Mouse (Mus musculus) embryonic facial prominence, embryonic 11.5 days (tissue): ENCODE data around the gene Tcf3. TPM values are rescaled to one million over a fixed set of nuclear protein-coding genes. Genes with fewer than 3 reads are reported as not detected.

Experiments used
- ATAC-seq: fragments of 200-750 bp; cut with Nextera tagmentation; replicated peaks from 2 replicates; pipeline ENCODE4 v1.8.0; 2017; ENCODE audit warnings: low read depth; ENCODE audit not compliant: insufficient number of reproducible peaks, low FRiP score, low TSS enrichment
- DNase-seq: peaks from one replicate; pipeline ENCODE4 v3.0.0-alpha.2; 2015; ENCODE audit warnings: low spot score
- H3K27ac ChIP-seq: fragments of 300-500 bp; sonication (generic); replicated peaks from 2 replicates; pipeline ENCODE4 v1.5.1; 2014; ENCODE audit warnings: mild to moderate bottlenecking, low read depth, low read length, control low read depth
- H3K27me3 ChIP-seq: fragments of 300-500 bp; sonication (generic); 2 replicates; pipeline ENCODE4 v1.6.1; 2014; ENCODE audit warnings: mild to moderate bottlenecking, low read length, moderate library complexity, mixed read lengths; ENCODE audit not compliant: control insufficient read depth, insufficient read depth
- H3K36me3 ChIP-seq: fragments of 300-500 bp; sonication (generic); replicated peaks from 2 replicates; pipeline ENCODE4 v1.6.1; 2014; ENCODE audit warnings: low read depth, mild to moderate bottlenecking, low read length, moderate library complexity, mixed read lengths; ENCODE audit not compliant: control insufficient read depth, insufficient read depth
- H3K4me1 ChIP-seq: fragments of 300-500 bp; sonication (generic); 2 replicates; pipeline ENCODE4 v1.6.1; 2014; ENCODE audit warnings: low read length, mixed read lengths; ENCODE audit not compliant: control insufficient read depth, insufficient read depth
- H3K4me2 ChIP-seq: fragments of 300-500 bp; sonication (generic); 2 replicates; pipeline ENCODE4 v1.6.1; 2014; ENCODE audit warnings: low read depth, mild to moderate bottlenecking, control low read depth, low read length, moderate library complexity
- H3K4me3 ChIP-seq: fragments of 300-500 bp; sonication (generic); 2 replicates; pipeline ENCODE4 v1.5.1; 2014; ENCODE audit warnings: low read depth, low read length, control low read depth
- H3K9ac ChIP-seq: fragments of 300-500 bp; sonication (generic); replicated peaks from 2 replicates; pipeline ENCODE4 v1.6.1; 2014; ENCODE audit warnings: mild to moderate bottlenecking, control low read depth, low read length
- H3K9me3 ChIP-seq: fragments of 300-500 bp; sonication (generic); replicated peaks from 2 replicates; pipeline ENCODE4 v1.6.1; 2016; ENCODE audit warnings: mild to moderate bottlenecking, low read length, inconsistent platforms, mixed read lengths; ENCODE audit not compliant: control insufficient read depth
- WGBS: fragments of 180-500 bp; shearing (Covaris S2); extraction: QIAGEN DNeasy Blood & Tissue Kit; methylation state at CpG from one replicate; pipeline ENCODE4 v1.1.7; 2014; 5-methylcytosine and 5-hydroxymethylcytosine counted together
- microRNA-seq: library from miRNA; unstranded; fragments of <30 nt; microRNA quantifications from one replicate; pipeline ENCODE4, GENCODE M21; 2016; ENCODE audit warnings: borderline number of aligned reads
- polyA plus RNA-seq: library from polyadenylated mRNA; unstranded; fragments of >200 nt; fragmentation: Nextera tagmentation; extraction: Ambion mirVana; gene quantifications from 2 replicates; pipeline ENCODE4 v1.2.1, GENCODE M21; 2014

The Tcf3 gene
- polyA plus RNA-seq, 1 experiment from 2014 or later = 174 TPM

- no peak overlapping the region for H3K27ac ChIP-seq
- WGBS = 58% methylated on average over 6 of the region's 6 CpGs
- H3K9ac ChIP-seq = no peak overlapping the region
- H3K9me3 ChIP-seq = no peaks in the 10 kb centered on the region
- no peaks in the 10 kb centered on the region for H3K36me3 ChIP-seq
- H3K4me2 ChIP-seq = no peak overlapping the region
- peaks cover 7% of the 10 kb centered on the region for H3K27me3 ChIP-seq
- ATAC-seq = no peak
- H3K4me1 ChIP-seq = no peaks in the 10 kb centered on the region
- DNase-seq = no peak
- no peak overlapping the region for H3K4me3 ChIP-seq
Measured at GRCm38 (mm10) chr10:80365736-80366135, 67.7 kb downstream of the Tcf3 start.

GRCm38 (mm10) chr10:80363734-80364133 lies 69.7 kb downstream of the Tcf3 start:
- peaks cover 13% of the 10 kb centered on the region for H3K27me3 ChIP-seq
- no peak for DNase-seq
- no peak overlapping the region for H3K4me2 ChIP-seq
- H3K9ac ChIP-seq = no peak overlapping the region
- H3K36me3 ChIP-seq = no peaks in the 10 kb centered on the region
- WGBS = 38% methylated on average over 6 of the region's 6 CpGs
- H3K4me3 ChIP-seq = no peak overlapping the region
- H3K27ac ChIP-seq = no peak overlapping the region
- ATAC-seq = no peak
- no peaks in the 10 kb centered on the region for H3K4me1 ChIP-seq
- H3K9me3 ChIP-seq = no peaks in the 10 kb centered on the region; the same call in 1 of the 2 replicates

Small RNAs within 50 kb of the gene (microRNA-seq; reads per million reads assigned to microRNA genes)
- gene Gm22721 = not detected

Other genes starting within 250 kb of the Tcf3 start
- 75.1 and 94.3 TPM in 2 replicates for gene Mum1, start 207.2 kb downstream of the Tcf3 start, polyA plus RNA-seq
- gene Ndufs7, start 184.5 kb downstream of the Tcf3 start, polyA plus RNA-seq = 221 and 253 TPM in 2 replicates
- 21.9 and 22.4 TPM in 2 replicates for gene Gamt, start 172.6 kb downstream of the Tcf3 start, polyA plus RNA-seq
- gene Dazap1, start 172.2 kb downstream of the Tcf3 start, polyA plus RNA-seq = 40.9 and 44.7 TPM in 2 replicates
- gene Rps15, start 141.2 kb downstream of the Tcf3 start, polyA plus RNA-seq = 886 and 948 TPM in 2 replicates
- gene Apc2, start 137.7 kb downstream of the Tcf3 start, polyA plus RNA-seq = 11.0 and 15.8 TPM in 2 replicates
- 36.5 and 41.6 TPM in 2 replicates for gene 2310011J03Rik, start 113.1 kb downstream of the Tcf3 start, polyA plus RNA-seq
- gene Pcsk4, start 104.1 kb downstream of the Tcf3 start, polyA plus RNA-seq = 1.6 and 2.9 TPM in 2 replicates
- 4.3 and 4.5 TPM in 2 replicates for gene Reep6, start 103.7 kb downstream of the Tcf3 start, polyA plus RNA-seq
- gene Adamtsl5, start 85.2 kb downstream of the Tcf3 start, polyA plus RNA-seq = 0.14 and 0.88 TPM in 2 replicates
- 0.26 and 0.52 TPM in 2 replicates for gene Plk5, start 77.2 kb downstream of the Tcf3 start, polyA plus RNA-seq
- 10.3 and 12.9 TPM in 2 replicates for gene Mex3d, start 46.0 kb downstream of the Tcf3 start, polyA plus RNA-seq
- 241 and 259 TPM in 2 replicates for gene Mbd3, start 34.1 kb downstream of the Tcf3 start, polyA plus RNA-seq
- gene Uqcr11, start 26.8 kb downstream of the Tcf3 start, polyA plus RNA-seq = 377 and 460 TPM in 2 replicates
- gene Onecut3, start 61.2 kb upstream of the Tcf3 start, polyA plus RNA-seq = 0.22 and 0.43 TPM in 2 replicates
- 0.28 and 0.36 TPM in 2 replicates for gene Atp8b3, start 105.5 kb upstream of the Tcf3 start, polyA plus RNA-seq
- gene Rexo1, start 127.9 kb upstream of the Tcf3 start, polyA plus RNA-seq = 17.1 and 20.6 TPM in 2 replicates
- 4.5 and 5.5 TPM in 2 replicates for gene Klf16, start 143.7 kb upstream of the Tcf3 start, polyA plus RNA-seq
- gene Abhd17a, start 156.7 kb upstream of the Tcf3 start, polyA plus RNA-seq = 94.8 and 111 TPM in 2 replicates
- gene Scamp4, start 169.2 kb upstream of the Tcf3 start, polyA plus RNA-seq = 62.4 and 64.9 TPM in 2 replicates
- 5.7 and 5.8 TPM in 2 replicates for gene Adat3, start 169.2 kb upstream of the Tcf3 start, polyA plus RNA-seq
- 1.4 and 1.5 TPM in 2 replicates for gene Gm49322, start 172.4 kb upstream of the Tcf3 start, polyA plus RNA-seq
- gene Csnk1g2, start 189.2 kb upstream of the Tcf3 start, polyA plus RNA-seq = 93.4 and 97.9 TPM in 2 replicates
- gene Btbd2, start 223.4 kb upstream of the Tcf3 start, polyA plus RNA-seq = 53.5 and 56.3 TPM in 2 replicates
- gene Mknk2, start 244.5 kb upstream of the Tcf3 start, polyA plus RNA-seq = 63.7 and 67.0 TPM in 2 replicates